Mouse (Mus musculus): ENCODE data around the gene Col6a1. TPM values are rescaled to one million over a fixed set of nuclear protein-coding genes. Genes with fewer than 3 reads are reported as not detected.

Gene Col6a1
- polyA plus RNA-seq, 1 experiment from 2014 or later = 329 TPM

GRCm38 (mm10) chr10:76728369-76728768 is 2.4 kb upstream of the Col6a1 start:
- no peak for ATAC-seq (ENCODE audit: low read depth)
- H3K4me2 ChIP-seq (ENCODE audit: low read depth, low read length) = no peak overlapping the region
- no peaks in the 10 kb centered on the region for H3K9me3 ChIP-seq (ENCODE audit: control insufficient read depth, low read length)
- H3K4me3 ChIP-seq (ENCODE audit: low read length) = no peak overlapping the region
- no peaks in the 10 kb centered on the region for H3K36me3 ChIP-seq (ENCODE audit: control insufficient read depth, insufficient read depth, low read length)
- H3K9ac ChIP-seq (ENCODE audit: low read length) = 0 out of 2 replicates have a peak overlapping the region, but pooled peaks have one; percentile 25
- H3K27ac ChIP-seq (ENCODE audit: low read length) = peak overlapping the region; percentile 4; the same call in 1 of the 2 replicates
- no peaks in the 10 kb centered on the region for H3K27me3 ChIP-seq (ENCODE audit: control insufficient read depth, insufficient read depth, low read depth, low read length)
- WGBS = 16% methylated on average over 11 of the region's 11 CpGs
- H3K4me1 ChIP-seq (replicated peaks; ENCODE audit: control insufficient read depth, insufficient read depth, low read length) = peaks cover 19% of the 10 kb centered on the region

DNA sequence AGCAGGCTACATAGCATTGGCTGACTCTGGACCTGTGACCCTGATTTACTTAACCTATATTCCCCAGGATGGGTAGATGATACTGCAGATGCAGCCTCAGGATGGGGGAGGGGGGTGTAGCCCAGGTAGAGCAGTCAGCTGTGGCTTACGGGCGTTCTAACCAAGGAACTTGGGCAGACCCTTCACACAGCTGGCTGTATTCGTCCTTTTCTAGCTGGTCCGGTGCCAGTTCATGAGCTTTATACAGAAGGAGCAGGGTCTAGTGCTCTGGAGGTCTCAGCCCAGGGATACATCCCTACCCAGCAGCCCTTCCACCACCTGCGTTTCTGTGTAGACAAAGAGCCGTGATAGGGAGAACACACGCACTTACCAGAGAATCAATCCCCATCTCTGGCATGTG is 1.3 kb upstream of the Col6a1 start:
- Histone ChIP-seq H3K27me3 (ENCODE audit: control insufficient read depth, insufficient read depth, low read depth, low read length) (no peaks in the 10 kb centered on the region), H3K36me3 (ENCODE audit: control insufficient read depth, insufficient read depth, low read length) (peaks cover 6% of the 10 kb centered on the region; the same call in 1 of the 2 replicates), H3K27ac (ENCODE audit: low read length) (peak overlapping the region; percentile 4), H3K4me3 (ENCODE audit: low read length) (no peak overlapping the region), H3K4me1 (replicated peaks; ENCODE audit: control insufficient read depth, insufficient read depth, low read length) (peaks cover 9% of the 10 kb centered on the region), H3K9ac (ENCODE audit: low read length) (no peak overlapping the region), H3K9me3 (ENCODE audit: control insufficient read depth, low read length) (no peaks in the 10 kb centered on the region), H3K4me2 (ENCODE audit: low read depth, low read length) (no peak overlapping the region)
- whole genome bisulfite sequencing = 75% methylated on average over 7 of the region's 7 CpGs
- ATAC-seq (ENCODE audit: low read depth) = no peak

GRCm38 (mm10) chr10:76726866-76727265 is 898 bp upstream of the Col6a1 start:
- Histone ChIP-seq H3K27me3 (ENCODE audit: control insufficient read depth, insufficient read depth, low read depth, low read length) (no peaks in the 10 kb centered on the region), H3K36me3 (ENCODE audit: control insufficient read depth, insufficient read depth, low read length) (peaks cover 6% of the 10 kb centered on the region), H3K4me2 (ENCODE audit: low read depth, low read length) (no peak overlapping the region), H3K27ac (ENCODE audit: low read length) (peak overlapping the region; percentile 74), H3K4me1 (replicated peaks; ENCODE audit: control insufficient read depth, insufficient read depth, low read length) (peaks cover 7% of the 10 kb centered on the region; the same call in 1 of the 2 replicates), H3K9ac (ENCODE audit: low read length) (no peak overlapping the region), H3K4me3 (ENCODE audit: low read length) (no peak overlapping the region), H3K9me3 (ENCODE audit: control insufficient read depth, low read length) (no peaks in the 10 kb centered on the region)
- peak; percentile 29; the same call in 1 of the 2 replicates for ATAC-seq (ENCODE audit: low read depth)
- 73% methylated on average over 4 of the region's 4 CpGs for WGBS

- no peaks in the 10 kb centered on the region for H3K27me3 ChIP-seq (ENCODE audit: control insufficient read depth, insufficient read depth, low read depth, low read length)
- H3K9me3 ChIP-seq (ENCODE audit: control insufficient read depth, low read length) = no peaks in the 10 kb centered on the region
- H3K36me3 ChIP-seq (ENCODE audit: control insufficient read depth, insufficient read depth, low read length) = peaks cover 15% of the 10 kb centered on the region
- H3K4me3 ChIP-seq (ENCODE audit: low read length) = peak overlapping the region; percentile 59
- H3K4me1 ChIP-seq (replicated peaks; ENCODE audit: control insufficient read depth, insufficient read depth, low read length) = peaks cover 7% of the 10 kb centered on the region; the same call in 1 of the 2 replicates
- H3K4me2 ChIP-seq (ENCODE audit: low read depth, low read length) = peak overlapping the region; percentile 80
- no peak for ATAC-seq (ENCODE audit: low read depth)
- peak overlapping the region; percentile 80 for H3K9ac ChIP-seq (ENCODE audit: low read length)
- H3K27ac ChIP-seq (ENCODE audit: low read length) = peak overlapping the region; percentile 87
- WGBS = 74% methylated on average over 2 of the region's 2 CpGs
Measured at GRCm38 (mm10) chr10:76725097-76725496, 871 bp downstream of the Col6a1 start.

- Histone ChIP-seq H3K27me3 (ENCODE audit: control insufficient read depth, insufficient read depth, low read depth, low read length) (no peaks in the 10 kb centered on the region), H3K4me2 (ENCODE audit: low read depth, low read length) (peak overlapping the region; percentile 80), H3K9me3 (ENCODE audit: control insufficient read depth, low read length) (no peaks in the 10 kb centered on the region), H3K9ac (ENCODE audit: low read length) (peak overlapping the region; percentile 80), H3K4me1 (replicated peaks; ENCODE audit: control insufficient read depth, insufficient read depth, low read length) (peaks cover 7% of the 10 kb centered on the region; the same call in 1 of the 2 replicates), H3K4me3 (ENCODE audit: low read length) (peak overlapping the region; percentile 59), H3K27ac (ENCODE audit: low read length) (no peak overlapping the region), H3K36me3 (ENCODE audit: control insufficient read depth, insufficient read depth, low read length) (peaks cover 18% of the 10 kb centered on the region)
- no peak for ATAC-seq (ENCODE audit: low read depth)
- 31% methylated on average over 5 of the region's 5 CpGs for WGBS
Measured at GRCm38 (mm10) chr10:76724231-76724736, 1.7 kb downstream of the Col6a1 start.

DNA sequence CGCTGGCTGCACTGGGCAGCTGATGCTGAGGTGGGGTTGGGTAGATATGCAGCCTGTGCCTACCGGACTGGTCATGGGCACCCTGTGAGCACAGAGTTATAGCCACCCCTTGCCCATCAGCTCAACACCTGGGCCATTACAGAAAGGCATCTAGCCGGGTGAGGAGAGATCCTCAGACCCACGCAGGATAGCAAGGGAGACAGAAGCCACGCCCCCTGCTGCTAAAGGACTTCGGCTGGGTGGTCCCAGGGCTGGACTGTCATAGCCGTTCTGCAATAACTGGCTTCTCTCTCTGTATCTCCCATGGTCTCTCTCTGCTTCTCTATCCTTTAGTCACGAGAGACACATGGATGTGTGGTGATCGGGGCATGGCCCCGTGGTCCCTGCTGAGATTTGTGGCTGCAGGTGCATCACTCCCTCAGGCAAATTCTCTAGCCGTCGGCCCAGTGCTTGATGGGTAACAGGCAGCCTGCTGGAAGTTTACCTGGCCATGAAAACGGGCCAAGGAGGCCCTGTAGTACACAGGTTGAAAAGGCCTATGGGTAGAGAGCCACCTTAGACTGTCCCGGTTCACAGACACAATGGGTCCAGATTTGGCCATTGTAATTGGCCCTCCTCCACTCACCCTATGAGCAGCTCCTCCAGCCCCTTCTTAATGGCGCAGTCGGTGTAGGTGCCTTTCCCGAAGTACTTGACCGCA is 3.1 kb downstream of the Col6a1 start:
- no peak overlapping the region for H3K4me3 ChIP-seq (ENCODE audit: low read length)
- H3K27me3 ChIP-seq (ENCODE audit: control insufficient read depth, insufficient read depth, low read depth, low read length) = no peaks in the 10 kb centered on the region
- no peak overlapping the region for H3K27ac ChIP-seq (ENCODE audit: low read length)
- WGBS = 88% methylated on average over 18 of the region's 18 CpGs
- H3K4me2 ChIP-seq (ENCODE audit: low read depth, low read length) = no peak overlapping the region; the same call in 1 of the 2 replicates
- H3K36me3 ChIP-seq (ENCODE audit: control insufficient read depth, insufficient read depth, low read length) = peaks cover 20% of the 10 kb centered on the region
- peaks cover 5% of the 10 kb centered on the region; the same call in 1 of the 2 replicates for H3K4me1 ChIP-seq (replicated peaks; ENCODE audit: control insufficient read depth, insufficient read depth, low read length)
- ATAC-seq (ENCODE audit: low read depth) = no peak
- no peak overlapping the region for H3K9ac ChIP-seq (ENCODE audit: low read length)
- H3K9me3 ChIP-seq (ENCODE audit: control insufficient read depth, low read length) = no peaks in the 10 kb centered on the region

GRCm38 (mm10) chr10:76721746-76722145 is 4.2 kb downstream of the Col6a1 start:
- H3K27me3 ChIP-seq (ENCODE audit: control insufficient read depth, insufficient read depth, low read depth, low read length) = no peaks in the 10 kb centered on the region
- peaks cover 26% of the 10 kb centered on the region for H3K36me3 ChIP-seq (ENCODE audit: control insufficient read depth, insufficient read depth, low read length)
- H3K9me3 ChIP-seq (ENCODE audit: control insufficient read depth, low read length) = no peaks in the 10 kb centered on the region
- H3K4me1 ChIP-seq (replicated peaks; ENCODE audit: control insufficient read depth, insufficient read depth, low read length) = peaks cover 4% of the 10 kb centered on the region; the same call in 1 of the 2 replicates
- no peak overlapping the region for H3K4me2 ChIP-seq (ENCODE audit: low read depth, low read length)
- ATAC-seq (ENCODE audit: low read depth) = no peak
- 89% methylated on average over 6 of the region's 6 CpGs for WGBS
- no peak overlapping the region for H3K9ac ChIP-seq (ENCODE audit: low read length)
- H3K4me3 ChIP-seq (ENCODE audit: low read length) = no peak overlapping the region
- no peak overlapping the region for H3K27ac ChIP-seq (ENCODE audit: low read length)

DNA sequence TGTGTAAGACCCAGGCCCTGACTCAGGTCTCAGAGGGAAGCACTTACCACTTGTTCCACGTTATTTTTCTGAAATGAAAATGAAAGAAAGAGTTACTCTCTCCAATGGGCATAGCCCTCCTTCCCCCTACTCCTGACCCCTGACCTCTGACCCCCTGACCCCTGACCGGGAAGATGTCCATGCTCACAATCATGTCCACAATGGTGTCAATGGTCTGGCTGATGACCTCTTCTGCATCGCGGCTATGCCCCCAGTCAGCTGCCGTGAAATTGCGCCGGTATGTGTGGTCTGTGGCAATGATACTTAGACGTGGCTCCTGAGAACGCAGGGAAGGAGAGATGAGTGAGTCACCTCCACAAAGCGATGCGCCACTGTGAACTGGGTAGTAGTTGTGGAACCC is 4.8 kb downstream of the Col6a1 start:
- no peak overlapping the region for H3K9ac ChIP-seq (ENCODE audit: low read length)
- peaks cover 4% of the 10 kb centered on the region; the same call in 1 of the 2 replicates for H3K4me1 ChIP-seq (replicated peaks; ENCODE audit: control insufficient read depth, insufficient read depth, low read length)
- H3K4me2 ChIP-seq (ENCODE audit: low read depth, low read length) = no peak overlapping the region
- no peak for ATAC-seq (ENCODE audit: low read depth)
- H3K9me3 ChIP-seq (ENCODE audit: control insufficient read depth, low read length) = no peaks in the 10 kb centered on the region
- H3K36me3 ChIP-seq (ENCODE audit: control insufficient read depth, insufficient read depth, low read length) = peaks cover 28% of the 10 kb centered on the region
- no peak overlapping the region for H3K27ac ChIP-seq (ENCODE audit: low read length)
- WGBS = 81% methylated on average over 11 of the region's 11 CpGs
- H3K27me3 ChIP-seq (ENCODE audit: control insufficient read depth, insufficient read depth, low read depth, low read length) = no peaks in the 10 kb centered on the region
- H3K4me3 ChIP-seq (ENCODE audit: low read length) = no peak overlapping the region

DNA sequence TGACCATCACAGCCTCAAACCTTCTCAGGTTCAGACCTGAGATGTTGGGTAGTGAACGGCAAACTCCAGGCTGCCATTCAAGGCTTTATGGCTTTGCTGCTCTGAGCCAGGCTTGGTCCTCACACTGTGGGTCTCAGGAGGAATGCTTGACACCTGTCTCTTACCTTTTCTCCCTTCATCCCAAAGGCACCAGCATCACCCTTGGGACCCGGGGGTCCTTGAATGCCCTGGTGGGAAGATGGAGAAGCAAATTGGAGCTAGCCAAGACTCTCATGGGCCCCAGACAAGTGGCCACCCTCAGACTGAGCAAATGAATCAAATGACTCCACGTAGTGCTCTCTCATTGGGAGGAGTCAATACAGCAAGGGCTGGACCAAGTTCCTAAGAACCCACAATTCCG is 8.3 kb downstream of the Col6a1 start:
- H3K27me3 ChIP-seq (ENCODE audit: control insufficient read depth, insufficient read depth, low read depth, low read length) = no peaks in the 10 kb centered on the region
- H3K9ac ChIP-seq (ENCODE audit: low read length) = no peak overlapping the region
- no peaks in the 10 kb centered on the region for H3K9me3 ChIP-seq (ENCODE audit: control insufficient read depth, low read length)
- WGBS = 85% methylated on average over 4 of the region's 4 CpGs
- no peak overlapping the region for H3K4me3 ChIP-seq (ENCODE audit: low read length)
- H3K4me2 ChIP-seq (ENCODE audit: low read depth, low read length) = no peak overlapping the region
- H3K36me3 ChIP-seq (ENCODE audit: control insufficient read depth, insufficient read depth, low read length) = peaks cover 38% of the 10 kb centered on the region
- no peak for ATAC-seq (ENCODE audit: low read depth)
- no peaks in the 10 kb centered on the region for H3K4me1 ChIP-seq (replicated peaks; ENCODE audit: control insufficient read depth, insufficient read depth, low read length)
- H3K27ac ChIP-seq (ENCODE audit: low read length) = no peak overlapping the region
